Mouse (Mus musculus): ENCODE data around the gene Gm1113.

DNA sequence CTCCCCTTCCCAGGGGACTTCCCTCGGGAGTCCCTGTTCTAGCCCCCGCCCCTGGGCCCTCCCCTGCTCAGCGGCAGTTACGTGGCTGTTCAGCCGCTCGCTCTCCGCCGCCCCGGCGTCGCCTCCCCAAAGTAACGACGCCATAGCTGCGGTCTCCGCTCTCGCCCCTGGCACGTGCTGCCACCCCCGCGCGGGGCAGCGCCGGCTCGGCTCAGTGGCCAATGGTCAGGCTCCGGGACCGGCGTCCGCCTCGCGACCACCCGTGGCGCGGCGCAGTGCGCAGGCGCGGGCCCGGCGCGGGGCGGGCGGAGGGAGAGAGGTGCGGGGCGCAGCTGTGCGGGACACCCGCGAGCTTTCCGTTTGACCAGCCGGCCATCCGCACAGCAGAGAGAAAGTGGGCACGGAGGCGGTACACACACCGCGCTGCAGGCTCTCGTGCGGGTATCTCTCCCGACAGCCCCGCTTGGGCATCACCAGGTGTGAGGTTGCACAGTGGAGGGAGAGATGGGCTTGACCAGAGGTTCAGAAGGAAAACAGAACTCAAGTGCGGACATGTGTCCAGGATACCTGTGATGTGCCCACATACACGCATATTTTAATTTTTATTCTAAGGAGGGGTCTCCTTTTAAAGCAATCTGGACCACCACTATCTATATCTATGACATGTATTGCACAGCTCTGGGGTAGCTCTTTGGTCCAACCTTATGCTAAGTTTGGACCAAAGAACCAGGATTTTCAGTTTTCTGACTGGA, 40.4 kb upstream of the Gm1113 start, which contains the start of the genes Ddx25 and Pus3:
- TF ChIP-seq CTCF (IDR thresholded peaks at IDR 0.05; ENCODE audit: low read depth, low read length) (no peak), GATA1 (IDR thresholded peaks at IDR 0.05; ENCODE audit: borderline replicate concordance, low read length) (no peak), TAL1 (conservative IDR thresholded peaks at IDR 0.05; ENCODE audit: low read depth, low read length) (no peak)
